Mouse (Mus musculus) gastrocnemius, adult 2 months (tissue): ENCODE measurements at regions not wholly inside any gene's neighbourhood (a gene's known extent, or its start where the extent isn't known, plus 50 kb on each side); places are given as distances from the start of the nearest gene placed in this dataset.

Experiments
- DNase-seq: peaks from one replicate; pipeline ENCODE4 v3.0.0; 2022
- H3K27ac ChIP-seq: fragments of 200-600 bp; 2 replicates; pipeline ENCODE4 v1.8.1; 2022; ENCODE audit warnings: mild to moderate bottlenecking
- H3K4me3 ChIP-seq: fragments of 200-600 bp; 2 replicates; pipeline ENCODE4 v1.8.1; 2022; ENCODE audit warnings: mild to moderate bottlenecking, moderate library complexity
- CTCF ChIP-seq: fragments of 200-600 bp; IDR thresholded peaks from 2 replicates; pipeline ENCODE4 v1.8.1; 2022; ENCODE audit warnings: antibody characterized with exemption, mild to moderate bottlenecking, moderate library complexity
- intact Hi-C: fragments of 180-260 bp; cut with DNase I; formaldehyde crosslinking; loops from one replicate; pipeline ENCODE4 v1.15.1; 2025

GRCm38 (mm10) chr1:42033786-42034185 lies 661.8 kb upstream of the Pou3f3 start:
- intact Hi-C loops, result no loop called here
- DNase-seq, result no peak
- no peak overlapping the region for H3K27ac ChIP-seq
- no peak overlapping the region for H3K4me3 ChIP-seq
- TF ChIP-seq CTCF, result no peak

- DNase-seq, result no peak
- H3K4me3 ChIP-seq, result no peak overlapping the region
- intact Hi-C loops, result no loop called here
- H3K27ac ChIP-seq, result no peak overlapping the region
- no peak for TF ChIP-seq CTCF
These were observed 660.2 kb upstream of the Pou3f3 start for GRCm38 (mm10) chr1:42035371-42035770.

- no peak for TF ChIP-seq CTCF
- no peak overlapping the region for H3K27ac ChIP-seq
- DNase-seq, result no peak
- intact Hi-C loops, result no loop called here
- H3K4me3 ChIP-seq, result no peak overlapping the region
These were observed 654.0 kb upstream of the Pou3f3 start for GRCm38 (mm10) chr1:42041544-42041943.

GRCm38 (mm10) chr1:42058494-42058893 lies 637.1 kb upstream of the Pou3f3 start:
- intact Hi-C loops, result no loop called here
- no peak overlapping the region for H3K4me3 ChIP-seq
- no peak for DNase-seq
- no peak for TF ChIP-seq CTCF
- H3K27ac ChIP-seq, result no peak overlapping the region

GRCm38 (mm10) chr1:42070064-42070463 lies 625.5 kb upstream of the Pou3f3 start:
- H3K4me3 ChIP-seq, result no peak overlapping the region
- no peak for DNase-seq
- no peak for TF ChIP-seq CTCF
- intact Hi-C loops, result no loop called here
- H3K27ac ChIP-seq, result no peak overlapping the region

- Histone ChIP-seq H3K27ac (no peak overlapping the region), H3K4me3 (no peak overlapping the region)
- no peak for DNase-seq
- intact Hi-C loops, result no loop called here
- no peak for TF ChIP-seq CTCF
These were observed 599.5 kb upstream of the Pou3f3 start for GRCm38 (mm10) chr1:42096026-42096425.

GRCm38 (mm10) chr1:42098580-42098979 lies 597.0 kb upstream of the Pou3f3 start:
- intact Hi-C loops, result no loop called here
- H3K4me3 ChIP-seq, result no peak overlapping the region
- no peak for TF ChIP-seq CTCF
- H3K27ac ChIP-seq, result no peak overlapping the region
- DNase-seq, result no peak

GRCm38 (mm10) chr1:42107521-42107920 lies 588.0 kb upstream of the Pou3f3 start:
- no peak overlapping the region for H3K4me3 ChIP-seq
- DNase-seq, result no peak
- intact Hi-C loops, result no loop called here
- no peak for TF ChIP-seq CTCF
- no peak overlapping the region for H3K27ac ChIP-seq

GRCm38 (mm10) chr1:42107925-42108324 lies 587.6 kb upstream of the Pou3f3 start:
- DNase-seq, result no peak
- no peak for TF ChIP-seq CTCF
- Histone ChIP-seq H3K4me3 (no peak overlapping the region), H3K27ac (no peak overlapping the region)
- intact Hi-C loops, result no loop called here

- intact Hi-C loops, result no loop called here
- DNase-seq, result no peak
- no peak overlapping the region for H3K4me3 ChIP-seq
- TF ChIP-seq CTCF, result no peak
- no peak overlapping the region for H3K27ac ChIP-seq
These were observed 543.3 kb upstream of the Pou3f3 start for GRCm38 (mm10) chr1:42152175-42152790.

GRCm38 (mm10) chr1:42152916-42153315 lies 542.7 kb upstream of the Pou3f3 start:
- DNase-seq, result no peak
- intact Hi-C loops, result no loop called here
- no peak for TF ChIP-seq CTCF

GRCm38 (mm10) chr1:42167790-42168572 lies 527.6 kb upstream of the Pou3f3 start:
- no peak for TF ChIP-seq CTCF
- no peak for DNase-seq
- no peak overlapping the region for H3K27ac ChIP-seq
- intact Hi-C loops, result no loop called here
- no peak overlapping the region for H3K4me3 ChIP-seq

More at GRCm38 (mm10) chr1:42152916-42153315, 542.7 kb upstream of the Pou3f3 start:
- Histone ChIP-seq H3K27ac (no peak overlapping the region), H3K4me3 (no peak overlapping the region)

- intact Hi-C loops, result no loop called here
- no peak for DNase-seq
- TF ChIP-seq CTCF, result no peak
- Histone ChIP-seq H3K27ac (no peak overlapping the region), H3K4me3 (no peak overlapping the region)
These were observed 526.1 kb upstream of the Pou3f3 start for GRCm38 (mm10) chr1:42169505-42169904.

- Histone ChIP-seq H3K27ac (no peak overlapping the region), H3K4me3 (no peak overlapping the region)
- TF ChIP-seq CTCF, result no peak
- intact Hi-C loops, result no loop called here
- no peak for DNase-seq
These were observed 509.3 kb upstream of the Pou3f3 start for GRCm38 (mm10) chr1:42186295-42186694.
